Mouse (Mus musculus) bone marrow macrophage, adult 2 months (primary cell): ENCODE results near the gene Olfr610. TPM values are rescaled to one million over a fixed set of nuclear protein-coding genes. Genes with fewer than 3 reads are reported as not detected.
"Not testable (repeated sequence)": the region's sequence is repeated elsewhere in the genome, so short reads cannot be mapped to it uniquely, and the experiment has no call there.

ENCODE experiments used
- H3K27ac ChIP-seq: 2 replicates; pipeline ENCODE4 v1.5.1; 2012; ENCODE audit warnings: low read depth, low read length; ENCODE audit not compliant: insufficient read depth
- H3K4me1 ChIP-seq: 2 replicates; pipeline ENCODE4 v1.6.1; 2012; ENCODE audit warnings: low read length; ENCODE audit not compliant: control insufficient read depth, insufficient read depth
- H3K4me3 ChIP-seq: 2 replicates; pipeline ENCODE4 v1.5.1; 2012; ENCODE audit warnings: mild to moderate bottlenecking, low read length, moderate library complexity; ENCODE audit not compliant: insufficient read depth
- CTCF ChIP-seq: IDR thresholded peaks from 2 replicates; pipeline ENCODE4 v1.5.1; 2012; ENCODE audit warnings: low read depth, mild to moderate bottlenecking, low read length, moderate library complexity
- POLR2A ChIP-seq: IDR thresholded peaks from 2 replicates; pipeline ENCODE4 v1.6.1; 2012; ENCODE audit warnings: mild to moderate bottlenecking, low read depth, low read length, borderline replicate concordance
- polyA plus RNA-seq: library from polyadenylated mRNA; stranded (reverse); fragments of >200 nt; gene quantifications from 2 replicates; pipeline ENCODE4 v1.2.4, GENCODE M21; 2012; ENCODE audit not compliant: missing spikeins, insufficient read depth, insufficient read length

Olfr610 gene
- not detected in 2 replicates for polyA plus RNA-seq

DNA sequence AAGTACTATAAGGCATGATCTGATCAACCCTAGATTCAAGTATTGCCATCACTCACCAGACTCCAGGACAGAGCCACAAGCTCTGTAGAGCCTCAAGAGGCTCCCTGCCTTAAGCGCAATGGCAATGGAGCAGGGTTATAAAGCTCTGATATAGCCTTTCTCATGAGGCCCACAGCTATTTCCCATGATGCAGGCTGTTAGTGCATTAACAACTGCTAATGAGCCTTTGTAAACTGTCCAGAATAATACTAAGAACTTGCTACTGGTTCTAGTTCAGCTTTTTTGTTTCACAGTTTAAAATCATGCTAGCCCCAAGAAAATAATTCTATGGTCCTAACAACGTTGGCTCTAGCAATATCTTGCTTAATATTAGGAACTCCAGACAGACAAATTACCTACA, at the start of gene Olfr610:
TSS of gene Olfr610 (minus strand) at position 101 of the 400 bp plus-strand sequence.
- Histone ChIP-seq H3K4me1 (no peaks in the 10 kb centered on the region), H3K4me3 (no peak within 1 kb of the TSS), H3K27ac (no peak within 1 kb of the TSS)
- no peak for TF ChIP-seq CTCF
- no peak for TF ChIP-seq POLR2A

DNA sequence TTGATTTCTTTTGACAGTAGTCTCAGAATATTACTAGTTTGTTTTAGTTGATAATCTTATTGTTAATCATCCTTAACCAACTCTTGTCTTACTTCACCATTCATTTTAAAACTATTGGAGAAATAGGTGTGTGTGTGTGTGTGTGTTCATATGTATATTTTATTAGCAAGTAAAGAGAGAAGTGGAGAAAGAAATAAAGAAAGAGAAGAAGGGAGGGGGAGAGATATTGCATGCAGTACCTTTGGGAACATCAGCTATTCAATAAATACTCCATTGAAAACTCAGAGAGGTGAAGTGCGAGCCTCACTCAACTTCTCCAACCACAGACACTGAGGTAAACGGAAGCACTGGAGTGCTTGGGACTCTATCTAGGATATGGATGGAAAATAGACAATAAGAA, 43.9 kb upstream of the Olfr610 start, which contains the start of gene Olfr615:
TSS of gene Olfr615 (plus strand) at position 301 of the 400 bp plus-strand sequence.
- H3K27ac ChIP-seq, result no peak within 1 kb of the TSS
- H3K4me3 ChIP-seq, result no peak within 1 kb of the TSS
- no peaks in the 10 kb centered on the region for H3K4me1 ChIP-seq
- TF ChIP-seq CTCF, result no peak
- no peak for TF ChIP-seq POLR2A

DNA sequence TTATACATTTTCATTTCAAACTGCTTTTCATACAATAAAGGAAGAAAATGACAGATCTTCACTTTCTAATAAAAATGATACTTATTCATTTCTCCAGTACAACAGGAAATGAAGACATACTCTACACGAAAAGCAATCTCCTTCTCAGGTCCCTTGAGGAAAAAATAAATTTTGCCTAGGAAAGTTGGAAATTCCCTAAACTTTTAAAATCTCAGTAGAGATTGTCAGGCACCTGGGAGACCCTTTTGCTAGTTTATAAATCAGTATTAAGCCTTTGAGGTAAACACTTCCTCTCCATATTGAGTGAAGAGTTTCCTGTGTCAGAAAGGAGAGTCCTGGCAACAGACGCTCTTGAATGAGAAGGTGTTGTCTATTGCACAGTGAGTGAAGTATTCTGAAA, 35.9 kb upstream of the Olfr610 start, which contains the start of gene Olfr613:
TSS of gene Olfr613 (plus strand) at position 301 of the 400 bp plus-strand sequence.
- H3K27ac ChIP-seq, result no peak within 1 kb of the TSS
- no peaks in the 10 kb centered on the region for H3K4me1 ChIP-seq
- H3K4me3 ChIP-seq, result no peak within 1 kb of the TSS
- TF ChIP-seq CTCF (no peak), POLR2A (no peak)

DNA sequence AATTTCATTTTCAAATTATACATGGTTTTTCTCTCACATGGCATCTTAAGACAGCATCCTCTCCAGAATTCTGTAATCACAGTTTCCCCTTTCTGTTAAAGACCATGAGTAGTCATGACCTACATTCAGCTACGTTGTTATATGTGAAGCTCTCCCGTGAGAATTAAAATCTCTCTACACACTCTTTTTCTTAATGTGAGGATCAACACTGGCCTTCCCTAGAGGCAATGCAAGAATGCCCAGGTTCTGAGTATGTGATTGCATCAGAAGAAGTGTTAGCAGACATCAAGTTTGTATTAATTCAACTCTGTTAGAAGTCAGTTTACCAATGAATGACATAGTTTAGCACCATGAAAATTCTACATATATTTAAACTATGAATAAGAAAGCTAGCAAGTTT, 30.7 kb upstream of the Olfr610 start, which contains the start of gene Olfr612:
TSS of gene Olfr612 (minus strand) at position 101 of the 400 bp plus-strand sequence.
- H3K27ac ChIP-seq, H3K4me3 ChIP-seq, H3K4me1 ChIP-seq: not testable (repeated sequence)

DNA sequence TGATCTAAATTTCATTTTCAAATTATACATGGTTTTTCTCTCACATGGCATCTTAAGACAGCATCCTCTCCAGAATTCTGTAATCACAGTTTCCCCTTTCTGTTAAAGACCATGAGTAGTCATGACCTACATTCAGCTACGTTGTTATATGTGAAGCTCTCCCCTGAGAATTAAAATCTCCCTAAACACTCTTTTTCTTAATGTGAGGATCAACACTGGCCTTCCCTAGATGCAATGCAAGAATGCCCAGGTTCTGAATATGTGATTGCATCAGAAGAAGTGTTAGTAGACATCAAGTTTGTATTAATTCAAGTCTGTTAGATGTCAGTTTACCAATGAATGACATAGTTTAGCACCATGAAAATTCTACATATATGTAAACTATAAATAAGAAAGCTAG, 8.8 kb upstream of the Olfr610 start, which contains the start of gene Olfr611:
TSS of gene Olfr611 (minus strand) at position 101 of the 400 bp plus-strand sequence.
- H3K4me1 ChIP-seq, H3K4me3 ChIP-seq, H3K27ac ChIP-seq: not testable (repeated sequence)

DNA sequence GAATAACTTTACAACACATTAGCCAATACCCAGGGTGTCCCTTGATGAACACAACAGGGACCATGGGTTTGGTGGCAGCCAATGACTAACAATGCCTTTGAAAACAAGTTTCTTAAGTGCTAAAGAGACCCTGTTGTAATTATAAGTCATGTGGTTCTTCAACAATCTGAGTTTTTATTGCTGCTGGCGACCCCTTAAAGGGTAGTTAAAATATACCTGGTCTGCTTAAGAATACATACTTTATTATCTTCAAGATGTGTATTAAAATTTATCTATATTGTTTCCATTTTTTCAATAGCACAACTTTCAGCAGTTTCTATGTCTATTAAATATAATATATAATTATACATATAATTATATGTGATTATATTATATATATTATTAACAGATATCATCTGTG, 14.0 kb downstream of the Olfr610 start, which contains the start of gene Olfr609:
TSS of gene Olfr609 (minus strand) at position 101 of the 400 bp plus-strand sequence.
- Histone ChIP-seq H3K4me3 (no peak within 1 kb of the TSS), H3K4me1 (no peaks in the 10 kb centered on the region), H3K27ac (no peak within 1 kb of the TSS)
- TF ChIP-seq POLR2A, result no peak
- TF ChIP-seq CTCF, result no peak

DNA sequence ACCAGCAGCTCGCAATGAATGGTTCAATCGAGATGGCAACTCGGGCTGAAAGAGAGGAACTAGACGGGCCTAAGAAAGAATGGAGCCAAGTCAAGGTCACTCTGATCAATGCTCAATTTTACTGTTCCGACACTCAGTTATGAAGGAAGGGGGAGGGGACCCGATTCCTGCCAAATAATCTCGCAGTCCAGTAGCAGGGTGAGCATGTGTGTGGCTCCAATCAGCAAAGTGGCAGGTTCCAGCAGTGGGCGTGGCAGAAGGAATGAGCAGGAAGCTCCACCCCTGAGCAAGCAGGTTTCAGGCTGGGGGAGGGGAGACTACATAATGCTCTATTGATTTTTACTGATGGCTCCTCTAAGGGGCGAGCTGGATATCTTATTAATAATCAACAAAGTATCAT, 34.8 kb downstream of the Olfr610 start:
- not testable (repeated sequence) for H3K4me1 ChIP-seq, H3K27ac ChIP-seq, H3K4me3 ChIP-seq

DNA sequence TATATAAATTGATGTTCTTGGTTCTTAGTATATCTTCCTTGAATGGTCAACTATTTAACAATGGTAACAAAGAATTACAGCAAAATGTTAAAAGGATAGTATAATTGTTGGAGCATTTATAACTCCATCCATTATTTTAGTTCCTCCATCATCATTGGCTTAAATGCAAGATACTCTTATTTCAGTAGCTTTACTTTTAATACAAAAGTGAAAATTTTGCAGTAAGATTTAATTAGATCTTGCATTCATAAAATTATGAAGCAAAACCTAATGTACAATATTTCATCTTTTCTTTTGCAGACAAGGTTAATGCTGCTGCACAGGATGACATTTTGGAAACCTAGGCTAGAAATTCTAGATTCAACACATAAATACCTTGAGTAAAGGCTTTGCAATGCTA, 42.3 kb downstream of the Olfr610 start, which contains the start of gene Olfr608:
TSS of gene Olfr608 (plus strand) at position 301 of the 400 bp plus-strand sequence.
- TF ChIP-seq CTCF (no peak), POLR2A (no peak)
- Histone ChIP-seq H3K27ac (no peak within 1 kb of the TSS), H3K4me1 (no peaks in the 10 kb centered on the region), H3K4me3 (no peak within 1 kb of the TSS)

DNA sequence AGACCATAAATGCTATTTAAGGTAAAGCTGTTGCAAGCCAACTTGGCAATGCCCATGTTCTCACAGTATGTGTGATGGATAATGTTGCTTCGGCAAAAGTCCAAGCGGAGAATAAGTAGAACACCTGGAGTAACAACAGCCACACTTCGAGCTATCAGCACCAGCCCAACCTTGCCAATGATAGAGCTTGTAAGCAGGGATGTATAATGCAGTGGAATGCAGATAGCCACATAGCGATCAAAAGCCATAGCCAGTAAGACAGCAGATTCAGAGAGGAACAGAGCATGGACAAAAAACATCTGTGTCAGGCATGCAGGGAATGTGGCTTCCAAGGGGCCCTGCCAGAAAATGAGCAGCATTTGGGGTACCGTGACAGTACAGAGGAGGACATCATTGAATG, 51.3 kb downstream of the Olfr610 start:
- no peak overlapping the region for H3K27ac ChIP-seq
- no peaks in the 10 kb centered on the region for H3K4me1 ChIP-seq
- H3K4me3 ChIP-seq, result no peak overlapping the region
- no peak for TF ChIP-seq CTCF
- no peak for TF ChIP-seq POLR2A

Other genes starting within 250 kb of the Olfr610 start
- gene Olfr596, start 206.5 kb downstream of the Olfr610 start, polyA plus RNA-seq, result not detected in 2 replicates
- gene Olfr597, start 195.8 kb downstream of the Olfr610 start, polyA plus RNA-seq, result 0.29 TPM in 1 of 2 replicates, not detected in the other
- gene Olfr598, start 188.6 kb downstream of the Olfr610 start, polyA plus RNA-seq, result not detected in 2 replicates
- gene Olfr599, start 176.2 kb downstream of the Olfr610 start, polyA plus RNA-seq, result not detected in 2 replicates
- gene Olfr600, start 162.5 kb downstream of the Olfr610 start, polyA plus RNA-seq, result not detected in 2 replicates
- not detected in 2 replicates for gene Olfr601, start 149.5 kb downstream of the Olfr610 start, polyA plus RNA-seq
- not detected in 2 replicates for gene Olfr603, start 125.9 kb downstream of the Olfr610 start, polyA plus RNA-seq
- not detected in 2 replicates for gene Usp17lc, start 97.0 kb downstream of the Olfr610 start, polyA plus RNA-seq
- not detected in 2 replicates for gene Olfr605, start 66.7 kb downstream of the Olfr610 start, polyA plus RNA-seq
- gene Olfr606, start 63.1 kb downstream of the Olfr610 start, polyA plus RNA-seq, result not detected in 2 replicates
- not detected in 2 replicates for gene Olfr607, start 48.0 kb downstream of the Olfr610 start, polyA plus RNA-seq
- gene Olfr608, start 42.2 kb downstream of the Olfr610 start, polyA plus RNA-seq, result not detected in 2 replicates
- not detected in 2 replicates for gene Olfr609, start 14.1 kb downstream of the Olfr610 start, polyA plus RNA-seq
- gene Olfr611, start 8.7 kb upstream of the Olfr610 start, polyA plus RNA-seq, result not detected in 2 replicates
- not detected in 2 replicates for gene Olfr612, start 30.6 kb upstream of the Olfr610 start, polyA plus RNA-seq
- gene Olfr613, start 36.0 kb upstream of the Olfr610 start, polyA plus RNA-seq, result not detected in 2 replicates
- gene Olfr615, start 44.0 kb upstream of the Olfr610 start, polyA plus RNA-seq, result not detected in 2 replicates
- gene Olfr616, start 57.0 kb upstream of the Olfr610 start, polyA plus RNA-seq, result not detected in 2 replicates
- gene Olfr617, start 60.9 kb upstream of the Olfr610 start, polyA plus RNA-seq, result not detected in 2 replicates
- gene Olfr618, start 78.0 kb upstream of the Olfr610 start, polyA plus RNA-seq, result not detected in 2 replicates
- not detected in 2 replicates for gene Olfr619, start 88.5 kb upstream of the Olfr610 start, polyA plus RNA-seq
- 0.19 and 0.27 TPM in 2 replicates for gene Olfr620, start 100.4 kb upstream of the Olfr610 start, polyA plus RNA-seq
- gene Olfr622, start 130.6 kb upstream of the Olfr610 start, polyA plus RNA-seq, result not detected in 2 replicates
- not detected in 2 replicates for gene Olfr623, start 151.6 kb upstream of the Olfr610 start, polyA plus RNA-seq
- gene Olfr624, start 159.1 kb upstream of the Olfr610 start, polyA plus RNA-seq, result not detected in 2 replicates
- gene Olfr625-ps1, start 170.6 kb upstream of the Olfr610 start, polyA plus RNA-seq, result not detected in 2 replicates
- not detected in 2 replicates for gene Olfr243, start 202.5 kb upstream of the Olfr610 start, polyA plus RNA-seq
- gene Olfr628, start 218.3 kb upstream of the Olfr610 start, polyA plus RNA-seq, result not detected in 2 replicates
- gene Olfr629, start 232.8 kb upstream of the Olfr610 start, polyA plus RNA-seq, result not detected in 2 replicates
- gene Olfr630, start 245.2 kb upstream of the Olfr610 start, polyA plus RNA-seq, result not detected in 2 replicates